Mouse (Mus musculus): Measurements from ENCODE around the gene Dgkq.

Gene Dgkq

DNA sequence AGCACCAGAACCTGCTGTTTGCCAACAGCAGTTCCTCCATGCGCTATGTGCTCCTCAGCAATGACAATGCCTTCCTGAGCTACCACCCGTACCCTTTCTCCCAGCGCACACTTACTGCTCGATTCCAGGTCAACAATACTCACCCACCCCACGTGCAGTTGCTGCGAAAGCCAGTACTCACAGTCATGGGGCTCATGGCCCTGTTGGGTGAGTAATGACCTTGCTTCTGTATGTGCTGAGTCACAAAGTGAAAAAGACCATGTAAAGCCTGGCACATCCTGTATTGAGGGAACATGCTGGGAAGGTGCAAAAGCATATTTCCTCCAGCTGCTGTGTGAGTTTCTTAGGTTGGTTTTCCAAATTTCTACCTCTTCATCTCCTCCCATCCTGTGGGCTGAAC, 11.4 kb upstream of the Dgkq start:
- no peak for DNase-seq

GRCm38 (mm10) chr5:108679909-108680308, 10.4 kb upstream of the Dgkq start:
- DNase-seq, result no peak

DNA sequence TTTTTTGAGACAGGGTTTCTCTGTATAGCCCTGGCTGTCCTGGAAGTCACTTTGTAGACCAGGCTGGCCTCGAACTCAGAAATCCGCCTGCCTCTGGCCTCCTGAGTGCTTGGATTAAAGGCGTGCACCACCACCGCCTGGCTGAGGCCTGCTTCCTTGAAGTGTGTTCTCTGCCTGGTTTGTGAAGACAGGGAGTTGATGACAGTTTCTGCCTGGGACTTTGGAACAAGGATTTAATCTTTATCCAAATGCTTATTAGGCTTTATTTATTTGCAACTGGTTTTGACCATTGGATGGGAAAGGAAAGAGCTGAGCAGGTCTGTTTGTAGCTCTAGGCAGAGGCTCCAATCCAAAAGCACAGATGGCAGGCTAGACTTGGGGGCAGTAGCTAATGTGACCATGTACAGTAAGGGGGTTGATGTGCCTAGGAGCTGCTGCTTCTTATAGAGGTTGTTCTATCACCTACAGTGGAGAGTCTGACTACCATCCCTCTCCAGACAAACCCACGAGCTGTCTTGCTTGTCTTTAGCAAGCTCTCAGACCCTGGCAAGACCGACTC, 8.9 kb upstream of the Dgkq start:
- no peak for DNase-seq

- DNase-seq, result peak; percentile 85
Observed at GRCm38 (mm10) chr5:108677605-108678295, 8.3 kb upstream of the Dgkq start.

DNA sequence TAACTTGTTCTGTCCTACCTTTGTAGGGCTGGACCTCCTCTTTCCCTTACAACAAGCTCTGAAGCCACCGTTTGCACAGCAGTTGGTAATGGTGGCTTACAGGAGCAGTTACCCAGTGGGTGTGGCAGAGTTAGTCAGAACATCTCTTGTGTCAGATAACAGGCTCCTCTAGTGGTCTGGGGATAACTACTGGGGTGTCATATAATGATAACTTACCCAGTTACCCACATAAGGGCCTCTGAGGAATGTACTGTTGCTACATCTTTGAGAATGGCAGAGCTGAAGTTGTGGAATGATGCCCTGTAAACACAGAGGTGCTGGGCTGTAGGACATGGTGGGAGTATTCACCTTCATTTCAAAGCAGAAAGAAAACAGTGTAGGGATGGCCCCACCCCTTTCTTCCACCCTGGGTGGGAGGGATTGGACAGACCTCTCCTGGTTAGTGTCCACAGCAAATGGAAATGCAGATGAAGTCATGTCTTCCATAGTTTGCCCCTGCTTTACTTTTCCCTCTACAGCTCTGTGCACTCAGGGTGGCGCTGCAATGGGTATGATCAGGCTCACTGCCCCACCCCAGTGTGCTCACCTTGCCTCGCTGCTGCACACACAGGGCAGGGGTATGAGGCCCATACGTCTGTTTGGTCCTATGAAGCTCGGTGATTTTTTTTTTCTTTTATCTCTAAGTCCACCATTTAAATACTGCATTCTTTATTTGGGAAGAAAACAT, 7.5 kb upstream of the Dgkq start:
- DNase-seq, result no peak

- DNase-seq, result no peak
Observed at GRCm38 (mm10) chr5:108675251-108675816, 5.9 kb upstream of the Dgkq start, which contains the start of gene Slc26a1. Slc26a1 (minus strand) TSS chr5:108675569.

DNA sequence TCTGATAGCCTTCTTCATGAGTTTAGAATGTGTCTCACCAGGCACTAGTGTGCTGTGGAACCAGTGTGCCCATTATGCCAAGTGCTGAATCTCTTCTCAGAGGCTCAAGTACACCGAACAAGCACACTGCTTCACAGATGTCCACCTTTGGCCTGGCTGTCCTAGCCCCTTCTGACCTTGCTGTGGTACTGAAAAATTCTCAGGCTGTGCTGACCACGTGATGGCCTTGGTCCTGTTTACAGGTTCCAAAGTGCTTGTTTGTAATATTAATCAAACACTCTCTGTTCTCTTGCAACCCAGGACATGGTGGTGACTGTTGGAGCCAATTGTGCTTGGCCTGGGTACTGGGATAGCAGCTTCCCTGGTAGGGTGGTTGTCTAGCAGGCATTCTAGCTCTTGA, 5.2 kb upstream of the Dgkq start:
- no peak for DNase-seq

DNA sequence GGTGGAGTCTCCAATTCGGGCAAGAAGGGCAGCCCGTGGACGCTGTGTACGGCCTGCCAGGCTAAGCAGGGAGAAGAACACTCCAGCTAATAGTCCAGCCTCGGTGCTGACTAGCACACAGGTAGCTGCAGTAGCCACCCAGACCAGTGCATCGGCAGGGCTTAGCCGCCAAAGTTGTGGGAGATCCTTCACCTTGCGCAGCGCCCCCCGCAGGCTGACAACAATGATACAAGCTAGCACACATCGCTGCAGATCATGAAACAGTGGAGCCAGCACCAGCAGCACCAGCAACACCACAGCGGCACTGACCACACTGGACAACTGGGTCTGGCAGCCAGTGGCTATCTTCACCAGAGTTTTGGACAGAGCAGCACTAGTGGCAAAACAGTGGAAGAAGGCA, 2.3 kb upstream of the Dgkq start:
- DNase-seq, result no peak

- peak; percentile 58 for DNase-seq
Observed at GRCm38 (mm10) chr5:108670785-108671184, 1.3 kb upstream of the Dgkq start.

GRCm38 (mm10) chr5:108669986-108670385, 514 bp upstream of the Dgkq start:
- no peak for DNase-seq

GRCm38 (mm10) chr5:108668387-108668932, 1.0 kb downstream of the Dgkq start:
- no peak for DNase-seq

- no peak for DNase-seq
Observed at GRCm38 (mm10) chr5:108667370-108667769, 2.1 kb downstream of the Dgkq start.

DNA sequence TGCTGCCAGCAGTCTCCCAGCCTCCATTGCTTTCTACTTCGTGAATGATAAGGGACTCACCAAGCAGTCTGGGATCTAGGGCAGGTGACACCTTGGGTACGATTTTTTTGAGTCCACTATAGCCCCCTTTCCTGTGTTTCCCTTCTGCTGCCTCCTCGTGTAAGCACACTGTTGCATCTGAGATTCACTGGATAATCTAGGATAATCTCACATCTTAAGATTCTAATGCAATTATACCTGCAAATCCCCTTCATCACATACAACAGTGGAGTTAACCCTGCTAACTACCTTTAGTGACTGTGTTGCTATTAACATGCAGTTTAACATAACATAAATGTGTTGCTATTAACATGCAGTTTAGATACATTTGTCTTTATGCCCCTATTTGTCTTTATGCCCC, 4.4 kb downstream of the Dgkq start:
- DNase-seq, result no peak

GRCm38 (mm10) chr5:108662772-108663171, 6.7 kb downstream of the Dgkq start:
- DNase-seq, result no peak

GRCm38 (mm10) chr5:108660632-108661268, 8.7 kb downstream of the Dgkq start:
- DNase-seq, result peak; percentile 88

GRCm38 (mm10) chr5:108659698-108660631, 9.5 kb downstream of the Dgkq start, which contains the start of gene Idua:
Idua (plus strand) TSS chr5:108660331.
- DNase-seq, result no peak

- DNase-seq, result no peak
Observed at GRCm38 (mm10) chr5:108658611-108659010, 10.9 kb downstream of the Dgkq start.

- no peak for DNase-seq
Observed at GRCm38 (mm10) chr5:108657406-108657805, 12.1 kb downstream of the Dgkq start.

DNA sequence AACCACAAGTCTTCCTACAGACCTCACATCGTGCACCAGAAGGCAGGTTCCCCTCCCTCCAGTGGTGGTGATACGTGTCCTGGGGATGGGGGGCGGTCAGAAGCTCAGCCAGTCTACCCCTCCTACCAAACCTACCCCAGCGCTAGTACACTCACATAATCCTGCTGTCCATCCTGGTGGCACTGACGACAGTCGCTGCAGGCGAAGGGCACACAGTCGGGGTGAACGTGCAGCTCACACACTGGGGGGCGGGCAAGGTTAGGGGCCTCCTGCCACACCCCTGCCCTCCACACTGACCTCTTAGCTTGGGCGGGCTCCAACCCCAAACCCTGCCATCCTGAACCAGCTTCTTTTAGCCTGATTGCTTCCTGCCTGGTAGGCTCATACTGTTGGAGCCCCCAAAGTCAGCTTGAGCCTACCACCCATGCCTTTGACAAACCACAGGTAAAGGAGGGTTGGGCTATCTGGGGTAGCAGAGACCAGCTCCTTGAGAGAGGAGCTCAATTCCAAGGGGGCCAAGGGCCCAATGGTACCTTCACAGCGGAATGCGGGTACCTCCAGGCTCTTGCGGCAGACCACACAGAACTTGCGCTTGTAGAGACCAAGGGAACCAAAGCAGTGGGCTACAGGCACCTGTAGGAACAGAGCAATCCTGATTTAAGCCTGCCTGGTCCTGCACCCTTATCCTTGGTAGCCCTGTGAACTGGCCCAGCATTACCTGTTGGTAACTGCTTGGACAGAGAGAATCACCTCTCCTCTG, 13.4 kb downstream of the Dgkq start:
- no peak for DNase-seq

- DNase-seq, result no peak
Observed at GRCm38 (mm10) chr5:108655381-108655780, 14.1 kb downstream of the Dgkq start.

DNA sequence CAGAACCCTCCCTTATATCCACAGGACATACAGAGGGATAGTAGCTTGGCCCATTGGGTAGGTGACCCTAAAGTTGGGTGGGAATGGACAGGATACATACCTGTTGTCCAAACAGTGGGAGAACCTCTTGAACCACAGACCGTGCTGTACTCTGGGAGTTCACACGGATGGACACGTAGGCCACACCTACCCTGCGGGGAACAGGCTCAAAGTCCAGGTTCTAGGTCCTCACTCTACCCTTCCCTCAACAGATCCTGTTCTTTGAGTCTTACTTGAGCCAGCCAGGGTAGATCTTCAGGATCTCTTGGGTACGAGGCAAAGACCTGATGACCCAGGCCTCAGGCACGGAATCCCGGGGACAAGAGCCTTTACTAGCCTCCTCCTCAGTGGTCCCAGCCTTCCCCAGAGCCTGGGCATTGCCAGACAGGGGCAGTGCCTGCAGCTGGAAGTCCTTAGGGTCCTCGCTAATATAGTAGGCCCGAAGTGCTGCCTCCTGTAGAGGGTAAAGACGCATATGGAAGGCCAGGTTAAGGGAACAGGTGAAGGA, 15.0 kb downstream of the Dgkq start:
- no peak for DNase-seq

Data from right cerebral cortex, postnatal 4 days (tissue).